Mouse (Mus musculus): ENCODE data around the gene 5430427O19Rik. TPM values are rescaled to one million over a fixed set of nuclear protein-coding genes. Genes with fewer than 3 reads are reported as not detected.

The 5430427O19Rik gene
- 0.13 and 0.15 TPM in 2 replicates for polyA plus RNA-seq (2014; fragmentation: Nextera tagmentation; extraction: Ambion mirVana)

DNA sequence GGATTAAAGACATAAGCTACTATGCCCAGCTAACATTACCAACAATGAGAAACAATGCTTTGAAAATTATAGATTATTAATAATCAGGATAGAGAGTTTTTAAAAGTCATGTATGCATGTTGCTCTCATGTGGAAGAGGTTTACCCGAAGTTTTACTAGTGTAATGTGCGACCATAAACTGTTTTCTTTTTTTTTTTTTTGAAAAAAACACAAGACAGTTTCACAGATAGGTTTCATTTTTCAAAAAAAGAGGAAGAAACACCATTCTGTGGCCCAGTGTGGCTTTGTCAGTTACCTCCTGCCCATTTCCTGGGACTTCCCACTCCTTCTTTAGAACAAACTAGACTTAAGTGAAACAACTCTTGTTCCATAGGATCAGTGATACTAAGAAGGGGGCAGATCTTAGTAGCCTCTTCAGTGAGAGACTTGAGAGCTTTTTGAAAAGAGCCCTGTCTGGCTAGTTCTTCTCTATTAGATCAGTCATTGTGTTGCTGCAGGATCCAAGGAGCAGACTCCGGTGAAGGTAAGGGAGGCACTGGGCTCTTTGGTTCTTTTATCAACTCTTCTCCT is at the start of gene 5430427O19Rik:
Gene 5430427O19Rik, plus strand, starts transcription at position 441 of the 570 bp plus-strand sequence.
- no peak within 1 kb of the TSS for H3K4me3 ChIP-seq (ENCODE audit: low read depth, low read length)

DNA sequence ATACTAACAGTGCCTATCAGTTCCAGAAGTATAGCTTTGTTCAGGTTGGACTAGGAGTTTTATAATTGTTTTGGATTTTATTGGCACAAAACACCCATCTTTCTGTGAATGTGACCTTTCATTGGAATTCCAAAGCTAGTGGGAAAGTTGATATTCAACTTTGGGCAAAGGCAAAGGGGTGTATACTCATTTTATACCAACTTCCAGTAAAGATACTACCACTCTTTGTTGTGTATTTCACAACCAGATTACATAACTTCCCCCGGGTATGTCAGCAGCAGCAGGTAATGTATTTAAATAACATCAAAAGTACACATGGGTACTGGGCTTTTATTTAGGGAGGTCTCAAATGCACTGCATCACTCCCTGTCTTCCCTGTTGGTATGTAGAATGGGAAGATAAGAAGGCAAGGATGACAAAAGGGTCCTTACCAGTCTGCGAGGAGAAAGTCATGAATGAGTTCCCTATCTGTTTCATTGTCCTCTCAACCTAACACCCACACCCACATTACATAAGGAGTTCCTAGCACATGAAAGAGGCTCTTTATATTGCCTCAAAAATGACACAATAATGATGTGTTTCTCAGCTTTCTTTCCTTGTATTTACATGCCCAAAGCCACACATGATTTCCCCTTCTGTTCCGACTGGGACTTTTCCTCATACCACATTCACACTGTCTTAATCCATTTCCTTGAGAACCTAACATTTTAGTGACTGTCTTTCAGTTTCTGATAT is 42.3 kb upstream of the 5430427O19Rik start:
- H3K9me3 ChIP-seq (replicated peaks; ENCODE audit: control insufficient read depth, low read length) = no peaks in the 10 kb centered on the region
- H3K9ac ChIP-seq (replicated peaks; ENCODE audit: low read length) = no peak overlapping the region
- WGBS = 80% methylated on average over 3 of the region's 3 CpGs
- no peak overlapping the region for H3K4me2 ChIP-seq (ENCODE audit: low read depth, low read length)
- no peak for DNase-seq (ENCODE audit: low spot score)
- no peak overlapping the region for H3K4me3 ChIP-seq (ENCODE audit: low read depth, low read length)
- no peaks in the 10 kb centered on the region for H3K4me1 ChIP-seq (ENCODE audit: control insufficient read depth, insufficient read depth, low read length)
- H3K36me3 ChIP-seq (replicated peaks; ENCODE audit: control insufficient read depth, insufficient read depth, low read depth, low read length) = no peaks in the 10 kb centered on the region
- ATAC-seq (replicated peaks; ENCODE audit: insufficient number of reproducible peaks, low FRiP score, low TSS enrichment, low read depth) = no peak
- H3K27me3 ChIP-seq (ENCODE audit: control insufficient read depth, insufficient read depth, low read length) = no peaks in the 10 kb centered on the region
- no peak overlapping the region for H3K27ac ChIP-seq (replicated peaks; ENCODE audit: low read depth, low read length)

More for the DNA sequence above, at the start of gene 5430427O19Rik:
- H3K4me1 ChIP-seq (ENCODE audit: control insufficient read depth, insufficient read depth, low read length) = no peaks in the 10 kb centered on the region
- H3K27ac ChIP-seq (replicated peaks; ENCODE audit: low read depth, low read length) = no peak within 1 kb of the TSS
- H3K9ac ChIP-seq (replicated peaks; ENCODE audit: low read length) = no peak within 1 kb of the TSS
- no peak for ATAC-seq (replicated peaks; ENCODE audit: insufficient number of reproducible peaks, low FRiP score, low TSS enrichment, low read depth)
- no peak for DNase-seq (ENCODE audit: low spot score)
- H3K4me2 ChIP-seq (ENCODE audit: low read depth, low read length) = no peak within 1 kb of the TSS
- WGBS = 83% methylated on average over 3 of the region's 3 CpGs
- H3K27me3 ChIP-seq (ENCODE audit: control insufficient read depth, insufficient read depth, low read length) = no peaks in the 10 kb centered on the region
- H3K9me3 ChIP-seq (replicated peaks; ENCODE audit: control insufficient read depth, low read length) = no peaks in the 10 kb centered on the region
- no peaks in the 10 kb centered on the region for H3K36me3 ChIP-seq (replicated peaks; ENCODE audit: control insufficient read depth, insufficient read depth, low read depth, low read length)

DNA sequence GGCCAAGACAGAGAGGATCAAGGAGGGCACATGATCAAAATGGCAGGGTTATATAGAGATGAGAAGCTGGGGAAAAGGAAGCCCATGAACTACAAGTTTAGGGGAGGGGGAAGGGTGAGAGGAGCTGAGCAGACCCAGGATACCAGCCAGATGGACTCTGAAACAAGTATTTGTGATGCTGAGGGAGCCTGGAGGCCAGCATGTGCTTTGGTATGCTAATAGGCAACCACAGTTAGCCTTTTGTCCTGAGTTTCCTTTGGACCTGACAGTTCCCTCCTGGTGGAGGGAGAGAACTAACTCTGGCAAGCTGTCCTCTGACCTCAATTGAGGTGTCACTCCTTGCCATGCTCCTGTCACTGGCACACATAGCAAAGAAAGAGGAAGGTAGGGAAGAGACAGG is 41.2 kb upstream of the 5430427O19Rik start:
- no peaks in the 10 kb centered on the region for H3K4me1 ChIP-seq (ENCODE audit: control insufficient read depth, insufficient read depth, low read length)
- no peak overlapping the region for H3K9ac ChIP-seq (replicated peaks; ENCODE audit: low read length)
- no peak overlapping the region for H3K4me3 ChIP-seq (ENCODE audit: low read depth, low read length)
- no peak overlapping the region for H3K4me2 ChIP-seq (ENCODE audit: low read depth, low read length)
- ATAC-seq (replicated peaks; ENCODE audit: insufficient number of reproducible peaks, low FRiP score, low TSS enrichment, low read depth) = no peak
- no peak overlapping the region for H3K27ac ChIP-seq (replicated peaks; ENCODE audit: low read depth, low read length)
- no peaks in the 10 kb centered on the region for H3K27me3 ChIP-seq (ENCODE audit: control insufficient read depth, insufficient read depth, low read length)
- DNase-seq (ENCODE audit: low spot score) = no peak
- no peaks in the 10 kb centered on the region for H3K36me3 ChIP-seq (replicated peaks; ENCODE audit: control insufficient read depth, insufficient read depth, low read depth, low read length)
- no peaks in the 10 kb centered on the region for H3K9me3 ChIP-seq (replicated peaks; ENCODE audit: control insufficient read depth, low read length)

DNA sequence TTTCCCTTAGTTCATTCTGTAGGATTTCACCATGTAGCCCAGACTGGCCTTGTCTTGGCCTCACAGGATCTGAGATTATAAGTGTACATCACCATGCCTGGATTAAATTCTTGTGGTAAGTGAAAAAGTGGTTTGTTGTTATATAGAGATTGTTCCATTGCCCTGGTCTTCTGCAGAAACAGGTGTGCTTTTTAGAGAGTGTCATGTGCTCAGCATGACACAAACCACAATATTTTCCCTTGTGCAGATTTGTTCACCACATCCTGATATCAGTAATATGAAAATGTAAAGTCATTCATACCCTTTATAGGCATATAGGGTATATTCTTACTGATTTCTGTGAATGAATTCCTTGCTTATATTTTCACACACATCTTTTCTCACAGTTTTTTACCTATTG is 31.0 kb upstream of the 5430427O19Rik start:
- Histone ChIP-seq H3K9ac (replicated peaks; ENCODE audit: low read length) (no peak overlapping the region), H3K27ac (replicated peaks; ENCODE audit: low read depth, low read length) (no peak overlapping the region)
- ATAC-seq (replicated peaks; ENCODE audit: insufficient number of reproducible peaks, low FRiP score, low TSS enrichment, low read depth) = no peak

DNA sequence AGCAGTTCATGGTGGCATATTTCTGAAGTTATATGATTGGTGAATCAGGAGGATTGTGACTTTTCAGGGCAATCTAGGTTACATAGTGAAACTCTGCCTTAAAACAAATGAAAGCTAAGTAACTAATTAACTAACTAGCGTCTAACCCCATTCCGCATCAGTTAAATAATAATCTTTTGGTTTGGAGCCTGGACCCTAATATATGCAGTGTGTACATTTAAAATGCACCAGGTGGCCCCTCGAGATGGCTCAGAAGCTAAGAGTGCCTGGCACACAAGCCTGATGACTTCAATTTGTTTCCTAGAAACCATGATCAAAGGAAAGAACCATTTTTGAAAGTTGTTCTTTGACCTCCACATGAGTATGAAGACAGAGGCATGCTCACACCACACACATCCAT is 14.2 kb upstream of the 5430427O19Rik start:
- no peak for ATAC-seq (replicated peaks; ENCODE audit: insufficient number of reproducible peaks, low FRiP score, low TSS enrichment, low read depth)
- WGBS = 76% methylated on average over 3 of the region's 3 CpGs
- no peaks in the 10 kb centered on the region for H3K4me1 ChIP-seq (ENCODE audit: control insufficient read depth, insufficient read depth, low read length)
- H3K9ac ChIP-seq (replicated peaks; ENCODE audit: low read length) = no peak overlapping the region
- no peak for DNase-seq (ENCODE audit: low spot score)
- no peaks in the 10 kb centered on the region for H3K9me3 ChIP-seq (replicated peaks; ENCODE audit: control insufficient read depth, low read length)
- H3K27ac ChIP-seq (replicated peaks; ENCODE audit: low read depth, low read length) = no peak overlapping the region
- no peak overlapping the region for H3K4me2 ChIP-seq (ENCODE audit: low read depth, low read length)
- no peak overlapping the region for H3K4me3 ChIP-seq (ENCODE audit: low read depth, low read length)
- H3K36me3 ChIP-seq (replicated peaks; ENCODE audit: control insufficient read depth, insufficient read depth, low read depth, low read length) = no peaks in the 10 kb centered on the region
- no peaks in the 10 kb centered on the region for H3K27me3 ChIP-seq (ENCODE audit: control insufficient read depth, insufficient read depth, low read length)

More for the DNA sequence above, 31.0 kb upstream of the 5430427O19Rik start:
- Histone ChIP-seq H3K27me3 (ENCODE audit: control insufficient read depth, insufficient read depth, low read length) (no peaks in the 10 kb centered on the region), H3K4me2 (ENCODE audit: low read depth, low read length) (no peak overlapping the region), H3K4me1 (ENCODE audit: control insufficient read depth, insufficient read depth, low read length) (no peaks in the 10 kb centered on the region), H3K36me3 (replicated peaks; ENCODE audit: control insufficient read depth, insufficient read depth, low read depth, low read length) (no peaks in the 10 kb centered on the region), H3K9me3 (replicated peaks; ENCODE audit: control insufficient read depth, low read length) (no peaks in the 10 kb centered on the region), H3K4me3 (ENCODE audit: low read depth, low read length) (no peak overlapping the region)
- DNase-seq (ENCODE audit: low spot score) = no peak

DNA sequence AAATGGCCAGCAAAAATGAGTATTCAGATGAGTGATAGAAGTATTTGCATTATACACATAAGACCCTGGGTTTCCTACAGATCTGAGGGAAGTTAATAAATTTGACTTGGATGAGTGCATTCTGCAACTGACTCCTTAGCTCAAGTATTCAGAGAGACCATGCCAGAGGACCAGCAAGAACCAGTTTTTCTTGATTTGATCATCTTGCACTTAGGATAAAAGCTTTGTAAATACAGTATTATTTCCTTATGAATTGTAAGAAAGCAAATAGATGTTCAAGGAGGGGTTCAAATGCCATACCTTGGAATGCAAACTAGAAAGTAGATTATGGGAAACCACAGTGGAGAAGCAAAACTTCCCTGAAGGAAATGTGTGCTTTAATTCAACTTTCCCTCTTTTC is 13.0 kb upstream of the 5430427O19Rik start:
- no peak overlapping the region for H3K4me3 ChIP-seq (ENCODE audit: low read depth, low read length)
- no peak overlapping the region for H3K27ac ChIP-seq (replicated peaks; ENCODE audit: low read depth, low read length)
- H3K4me2 ChIP-seq (ENCODE audit: low read depth, low read length) = no peak overlapping the region
- H3K4me1 ChIP-seq (ENCODE audit: control insufficient read depth, insufficient read depth, low read length) = no peaks in the 10 kb centered on the region
- no peaks in the 10 kb centered on the region for H3K27me3 ChIP-seq (ENCODE audit: control insufficient read depth, insufficient read depth, low read length)
- no peak for ATAC-seq (replicated peaks; ENCODE audit: insufficient number of reproducible peaks, low FRiP score, low TSS enrichment, low read depth)
- H3K9ac ChIP-seq (replicated peaks; ENCODE audit: low read length) = no peak overlapping the region
- H3K36me3 ChIP-seq (replicated peaks; ENCODE audit: control insufficient read depth, insufficient read depth, low read depth, low read length) = no peaks in the 10 kb centered on the region
- H3K9me3 ChIP-seq (replicated peaks; ENCODE audit: control insufficient read depth, low read length) = no peaks in the 10 kb centered on the region
- DNase-seq (ENCODE audit: low spot score) = no peak

DNA sequence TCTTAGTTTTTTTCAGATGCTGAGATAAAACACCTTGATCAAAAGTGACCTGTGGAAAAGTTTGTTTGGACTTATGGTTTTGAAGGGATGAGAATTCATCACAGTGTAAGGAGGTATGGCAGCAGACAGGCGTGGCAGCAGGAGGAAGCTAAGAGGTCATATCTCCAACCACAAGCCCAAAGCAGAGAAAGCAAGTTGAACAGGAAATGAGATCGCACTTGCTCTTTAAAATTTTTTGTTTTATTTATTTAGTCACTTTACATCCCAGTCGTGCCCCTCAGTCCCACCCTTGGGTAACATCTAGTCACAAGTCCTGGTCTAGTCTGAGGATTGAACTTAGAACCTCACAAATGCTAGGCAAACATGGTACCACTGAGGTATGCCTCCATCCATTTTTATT is 2.1 kb upstream of the 5430427O19Rik start:
- Histone ChIP-seq H3K27me3 (ENCODE audit: control insufficient read depth, insufficient read depth, low read length) (no peaks in the 10 kb centered on the region), H3K36me3 (replicated peaks; ENCODE audit: control insufficient read depth, insufficient read depth, low read depth, low read length) (no peaks in the 10 kb centered on the region), H3K4me3 (ENCODE audit: low read depth, low read length) (no peak overlapping the region), H3K27ac (replicated peaks; ENCODE audit: low read depth, low read length) (no peak overlapping the region), H3K9me3 (replicated peaks; ENCODE audit: control insufficient read depth, low read length) (no peaks in the 10 kb centered on the region), H3K4me2 (ENCODE audit: low read depth, low read length) (no peak overlapping the region), H3K4me1 (ENCODE audit: control insufficient read depth, insufficient read depth, low read length) (no peaks in the 10 kb centered on the region), H3K9ac (replicated peaks; ENCODE audit: low read length) (no peak overlapping the region)
- DNase-seq (ENCODE audit: low spot score) (no peak), ATAC-seq (replicated peaks; ENCODE audit: insufficient number of reproducible peaks, low FRiP score, low TSS enrichment, low read depth) (no peak)
- 57% methylated on average over 3 of the region's 3 CpGs for WGBS

DNA sequence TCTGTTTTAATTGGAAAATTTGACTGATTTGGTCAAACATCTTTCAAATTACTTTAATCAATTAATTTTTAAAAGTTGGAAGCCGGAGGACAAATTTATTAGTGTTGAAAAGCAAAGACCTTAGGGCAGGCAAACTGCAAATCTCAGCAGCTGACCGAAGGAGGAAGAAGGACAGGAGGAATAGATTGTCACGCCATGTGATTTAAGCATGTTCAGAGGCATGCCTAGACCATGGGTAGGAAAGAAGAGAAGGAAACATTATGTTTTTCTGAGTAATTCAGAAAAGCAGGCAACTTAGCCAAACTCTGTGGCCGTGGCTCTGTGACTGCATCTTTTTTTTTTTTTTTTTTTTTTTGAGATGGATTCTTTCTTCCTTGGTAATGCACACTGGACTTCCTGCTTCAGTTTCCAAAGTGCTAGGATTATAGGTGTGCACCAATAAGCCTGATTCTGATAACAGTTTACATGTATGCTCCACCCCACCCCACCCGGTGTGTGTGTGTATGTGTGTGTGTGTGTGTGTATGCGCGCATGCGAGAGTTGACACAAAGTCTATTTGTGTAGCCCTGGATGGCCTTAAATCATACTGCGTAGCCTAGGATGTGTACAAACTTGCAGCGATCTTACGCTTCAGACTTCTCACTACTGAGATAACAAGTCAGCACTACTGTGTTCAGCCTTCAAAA is 1.4 kb downstream of the 5430427O19Rik start:
- Histone ChIP-seq H3K27ac (replicated peaks; ENCODE audit: low read depth, low read length) (no peak overlapping the region), H3K36me3 (replicated peaks; ENCODE audit: control insufficient read depth, insufficient read depth, low read depth, low read length) (no peaks in the 10 kb centered on the region), H3K27me3 (ENCODE audit: control insufficient read depth, insufficient read depth, low read length) (no peaks in the 10 kb centered on the region), H3K9ac (replicated peaks; ENCODE audit: low read length) (no peak overlapping the region), H3K9me3 (replicated peaks; ENCODE audit: control insufficient read depth, low read length) (no peaks in the 10 kb centered on the region), H3K4me3 (ENCODE audit: low read depth, low read length) (no peak overlapping the region), H3K4me2 (ENCODE audit: low read depth, low read length) (no peak overlapping the region), H3K4me1 (ENCODE audit: control insufficient read depth, insufficient read depth, low read length) (no peaks in the 10 kb centered on the region)
- no peak for DNase-seq (ENCODE audit: low spot score)
- WGBS = 94% methylated on average over 11 of the region's 11 CpGs
- ATAC-seq (replicated peaks; ENCODE audit: insufficient number of reproducible peaks, low FRiP score, low TSS enrichment, low read depth) = no peak
